Mouse (Mus musculus) MEL (cell line): Measurements from ENCODE around the gene Tnni1. TPM values are rescaled to one million over a fixed set of nuclear protein-coding genes. Genes with fewer than 3 reads are reported as not detected.

Experiments
- DNase-seq: peaks from one replicate; pipeline ENCODE4 v3.0.0; 2011; ENCODE audit warnings: low read depth, low spot score
- H3K27ac ChIP-seq: 2 replicates; pipeline ENCODE4 v1.5.1; 2012; ENCODE audit warnings: low read depth, mild to moderate bottlenecking, control low read depth, low read length, moderate library complexity; ENCODE audit not compliant: control insufficient read depth
- H3K27me3 ChIP-seq, 2 experiments: fragments of 150-350 bp in 1 of 2; sonication (generic) in 1 of 2; 2 replicates each; pipeline ENCODE4 v1.6.1; 2012; ENCODE audit warnings: low read length in 2 of 2, mild to moderate bottlenecking in 2 of 2, improper control_type of control experiment in 1 of 2, moderate library complexity in 1 of 2; ENCODE audit not compliant: insufficient read depth in 2 of 2, control insufficient read depth in 1 of 2
- H3K36me3 ChIP-seq, 2 experiments: 2 replicates each; pipeline ENCODE4 v1.6.1; 2012 to 2014; ENCODE audit warnings: low read length in 2 of 2, improper control_type of control experiment in 1 of 2, inconsistent platforms in 1 of 2, mild to moderate bottlenecking in 1 of 2; ENCODE audit not compliant: insufficient read depth in 2 of 2, control insufficient read depth in 1 of 2
- H3K4me1 ChIP-seq, 2 experiments: fragments of 150-350 bp in 1 of 2; sonication (generic) in 1 of 2; 2 replicates each; pipeline ENCODE4 v1.6.1; 2012; ENCODE audit warnings: low read length in 2 of 2, improper control_type of control experiment in 1 of 2, mild to moderate bottlenecking in 1 of 2; ENCODE audit not compliant: insufficient read depth in 2 of 2, control insufficient read depth in 1 of 2
- H3K4me3 ChIP-seq, 2 experiments: fragments of 150-350 bp in 1 of 2; sonication (generic) in 1 of 2; 2 replicates each; pipeline ENCODE4 v1.5.1; 2012; ENCODE audit warnings: low read depth in 2 of 2, low read length in 2 of 2, mild to moderate bottlenecking in 2 of 2, moderate library complexity in 2 of 2, control low read depth in 1 of 2, improper control_type of control experiment in 1 of 2; ENCODE audit not compliant: control insufficient read depth in 1 of 2, insufficient read depth in 1 of 2
- H3K79me2 ChIP-seq: 2 replicates; pipeline ENCODE4 v1.6.1; 2012; ENCODE audit warnings: mild to moderate bottlenecking, low read length, moderate library complexity; ENCODE audit not compliant: control insufficient read depth, poor library complexity, insufficient read depth
- H3K9ac ChIP-seq: 2 replicates; pipeline ENCODE4 v1.6.1; 2012; ENCODE audit warnings: low read depth, mild to moderate bottlenecking, control low read depth, low read length, moderate library complexity; ENCODE audit not compliant: control insufficient read depth, poor library complexity, severe bottlenecking
- H3K9me3 ChIP-seq: fragments of 150-350 bp; sonication (generic); replicated peaks from 2 replicates; pipeline ENCODE4 v1.6.1; 2012; ENCODE audit warnings: mild to moderate bottlenecking, low read length, improper control_type of control experiment, moderate library complexity; ENCODE audit not compliant: insufficient read depth
- BHLHE40 ChIP-seq: IDR thresholded peaks from 2 replicates; pipeline ENCODE4 v1.6.1; 2012; ENCODE audit warnings: low read depth, mild to moderate bottlenecking, inconsistent platforms, low read length, improper control_type of control experiment, borderline replicate concordance
- E2F4 ChIP-seq: IDR thresholded peaks from 2 replicates; pipeline ENCODE4 v1.6.1; 2011; ENCODE audit warnings: low read depth, low read length, improper control_type of control experiment, borderline replicate concordance
- ELF1 ChIP-seq: IDR thresholded peaks from 2 replicates; pipeline ENCODE4 v1.6.1; 2014; ENCODE audit warnings: low read depth, mild to moderate bottlenecking, inconsistent platforms, low read length, improper control_type of control experiment, moderate library complexity
- ETS1 ChIP-seq: IDR thresholded peaks from 2 replicates; pipeline ENCODE4 v1.6.1; 2012; ENCODE audit warnings: low read depth, mild to moderate bottlenecking, inconsistent platforms, low read length, improper control_type of control experiment, moderate library complexity
- GABPA ChIP-seq: IDR thresholded peaks from 2 replicates; pipeline ENCODE4 v1.6.1; 2012; ENCODE audit warnings: low read depth, mild to moderate bottlenecking, inconsistent platforms, low read length, improper control_type of control experiment, moderate library complexity
- GATA1 ChIP-seq: IDR thresholded peaks from 2 replicates; pipeline ENCODE4 v1.6.1; 2011; ENCODE audit warnings: low read depth, low read length, improper control_type of control experiment
- JUND ChIP-seq: IDR thresholded peaks from 2 replicates; pipeline ENCODE4 v1.6.1; 2011; ENCODE audit warnings: low read depth, mild to moderate bottlenecking, improper control_type of control experiment, low read length
- MAX ChIP-seq: IDR thresholded peaks from 2 replicates; pipeline ENCODE4 v1.6.1; 2011; ENCODE audit warnings: low read length, improper control_type of control experiment
- MEF2A ChIP-seq: IDR thresholded peaks from 2 replicates; pipeline ENCODE4 v1.6.1; 2014; ENCODE audit warnings: low read depth, mild to moderate bottlenecking, inconsistent platforms, low read length, improper control_type of control experiment; ENCODE audit not compliant: poor library complexity, insufficient replicate concordance, severe bottlenecking; ENCODE audit errors: extremely low read depth
- MXI1 ChIP-seq: IDR thresholded peaks from 2 replicates; pipeline ENCODE4 v1.6.1; 2011; ENCODE audit warnings: mild to moderate bottlenecking, low read depth, low read length, improper control_type of control experiment
- MYB ChIP-seq: IDR thresholded peaks from 2 replicates; pipeline ENCODE4 v1.6.1; 2011; ENCODE audit warnings: mild to moderate bottlenecking, low read depth, low read length, improper control_type of control experiment
- MYC ChIP-seq: IDR thresholded peaks from 2 replicates; pipeline ENCODE4 v1.6.1; 2011; ENCODE audit warnings: low read depth, mild to moderate bottlenecking, low read length, improper control_type of control experiment, moderate library complexity
- SMC3 ChIP-seq: IDR thresholded peaks from 2 replicates; pipeline ENCODE4 v1.6.1; 2011; ENCODE audit warnings: low read depth, low read length, improper control_type of control experiment
- TAL1 ChIP-seq: IDR thresholded peaks from 2 replicates; pipeline ENCODE4 v1.6.1; 2012; ENCODE audit warnings: mild to moderate bottlenecking, inconsistent platforms, low read length, moderate library complexity, mixed read lengths
- TCF12 ChIP-seq: IDR thresholded peaks from 2 replicates; pipeline ENCODE4 v1.6.1; 2014; ENCODE audit warnings: low read depth, mild to moderate bottlenecking, inconsistent platforms, low read length, improper control_type of control experiment, moderate library complexity
- USF2 ChIP-seq, 2 experiments: IDR thresholded peaks; 2 replicates each; pipeline ENCODE4 v1.6.1; 2011 to 2012; ENCODE audit warnings: improper control_type of control experiment in 2 of 2, low read length in 2 of 2, borderline replicate concordance in 1 of 2, inconsistent platforms in 1 of 2, low read depth in 1 of 2, mild to moderate bottlenecking in 1 of 2; ENCODE audit not compliant: insufficient read depth in 1 of 2
- ZKSCAN1 ChIP-seq: IDR thresholded peaks from 2 replicates; pipeline ENCODE4 v1.6.1; 2012; ENCODE audit warnings: low read depth, mild to moderate bottlenecking, inconsistent platforms, low read length, improper control_type of control experiment, moderate library complexity
- polyA plus RNA-seq, 2 experiments: library from polyadenylated mRNA; stranded (reverse) in 1 of 2; unstranded in 1 of 2; fragments of >175 nt in 1 of 2; fragments of >200 nt in 1 of 2; gene quantifications; 2 replicates each; pipeline versions ENCODE4 v1.2.1 to v1.2.4; 2012; ENCODE audit warnings: low replicate concordance in 2 of 2, low read depth in 1 of 2; ENCODE audit not compliant: insufficient read length in 2 of 2, insufficient read depth in 1 of 2, missing spikeins in 1 of 2
- total RNA-seq: library from RNA; depleted of rRNA; stranded (reverse); fragments of 300-350 nt; gene quantifications from 2 replicates; pipeline ENCODE4 v1.2.3, GENCODE M21; 2012

Gene Tnni1
- total and polyA plus RNA-seq, 3 experiments: 0.15 TPM; not detected in 2

GRCm38 (mm10) chr1:135812205-135812604 lies 33.0 kb downstream of the Tnni1 start:
- no peaks in the 10 kb centered on the region for H3K9me3 ChIP-seq
- H3K79me2 ChIP-seq: no peaks in the 10 kb centered on the region
- H3K27ac ChIP-seq: no peak overlapping the region
- DNase-seq: no peak
- no peaks in the 10 kb centered on the region for H3K36me3 ChIP-seq
- H3K4me1 ChIP-seq: no peaks in the 10 kb centered on the region; a peak in 1 of 4 replicates
- no peak overlapping the region for H3K4me3 ChIP-seq
- peaks cover 7 to 23% of the 10 kb centered on the region in 2 experiments for H3K27me3 ChIP-seq
- no peak overlapping the region for H3K9ac ChIP-seq
- no peak for TF ChIP-seq MYC
- no peak for TF ChIP-seq BHLHE40
- TF ChIP-seq MXI1: no peak
- no peak for TF ChIP-seq MEF2A
- no peak for TF ChIP-seq ETS1
- TF ChIP-seq TAL1: no peak
- TF ChIP-seq ELF1: no peak
- no peak for TF ChIP-seq JUND
- no peak for TF ChIP-seq TCF12
- no peak for TF ChIP-seq MYB
- TF ChIP-seq SMC3: no peak
- TF ChIP-seq GABPA: no peak
- no peak for TF ChIP-seq GATA1

- H3K27ac ChIP-seq: no peak overlapping the region
- no peaks in the 10 kb centered on the region; a peak in 1 of 4 replicates for H3K4me1 ChIP-seq
- no peaks in the 10 kb centered on the region for H3K36me3 ChIP-seq
- no peak overlapping the region for H3K9ac ChIP-seq
- TF ChIP-seq ZKSCAN1: no peak
- TF ChIP-seq USF2 (IDR thresholded peaks at IDR 0.05; ENCODE audit: borderline replicate concordance in 1 of 2, insufficient read depth in 1 of 2, low read depth in 1 of 2, low read length in 2 of 2): no peak
- no peak for TF ChIP-seq E2F4
- TF ChIP-seq GABPA: no peak
- TF ChIP-seq MAX: no peak
- DNase-seq: no peak
- H3K9me3 ChIP-seq: no peaks in the 10 kb centered on the region
- H3K79me2 ChIP-seq: no peaks in the 10 kb centered on the region
- H3K4me3 ChIP-seq: no peak overlapping the region
- H3K27me3 ChIP-seq: peaks cover 7 to 24% of the 10 kb centered on the region in 2 experiments
Measured at GRCm38 (mm10) chr1:135812618-135813017, 33.4 kb downstream of the Tnni1 start.
